Comparison of ENCODE assay signal across 1 mouse cellular context in genomic region chr1:172119100-172119499, GRCm38 (mm10).
TF ChIP-seq lines count a peak whose summit lies in the region.

No protein-coding gene starts in this region.

TF ChIP-seq in MEL, 35 proteins besides CTCF, POLR2A, EP300 and RAD21 (continued from another document):
- no peak for TF ChIP-seq NRF1 (IDR thresholded peaks at IDR 0.05; ENCODE audit: insufficient read depth, low read depth, low read length, poor library complexity, severe bottlenecking)
- TF ChIP-seq MYB (IDR thresholded peaks at IDR 0.05; ENCODE audit: low read depth, low read length) = no peak
- no peak for TF ChIP-seq ZMIZ1 (IDR thresholded peaks at IDR 0.05; ENCODE audit: low read depth, low read length)
- TF ChIP-seq MAFK (IDR thresholded peaks at IDR 0.05; ENCODE audit: borderline replicate concordance, low read depth, low read length) = no peak
- TF ChIP-seq MYC (IDR thresholded peaks at IDR 0.05; ENCODE audit: low read depth, low read length) = no peak
- TF ChIP-seq ZKSCAN1 (IDR thresholded peaks at IDR 0.05; ENCODE audit: low read depth, low read length) = no peak
- no peak for TF ChIP-seq HCFC1 (IDR thresholded peaks at IDR 0.05; ENCODE audit: low read depth, low read length)
- no peak for TF ChIP-seq SMC3 (IDR thresholded peaks at IDR 0.05; ENCODE audit: low read depth, low read length)
- no peak for TF ChIP-seq POLR2AphosphoS5 (IDR thresholded peaks at IDR 0.05; ENCODE audit: borderline replicate concordance, low read depth, low read length)
- no peak for TF ChIP-seq CHD1 (IDR thresholded peaks at IDR 0.05; ENCODE audit: low read depth, low read length)
- no peak for TF ChIP-seq MAZ (IDR thresholded peaks at IDR 0.05; ENCODE audit: low read depth, low read length)
- TF ChIP-seq JUND (IDR thresholded peaks at IDR 0.05; ENCODE audit: low read depth, low read length) = no peak
- TF ChIP-seq USF2 (IDR thresholded peaks at IDR 0.05; ENCODE audit: borderline replicate concordance in 1 of 2, insufficient read depth in 1 of 2, low read depth in 1 of 2, low read length in 2 of 2) = no peak
- TF ChIP-seq CHD2 (IDR thresholded peaks at IDR 0.05; ENCODE audit: low read length) = no peak
- 0 out of 2 replicates have a peak, but pooled peaks have one; percentile 20 for TF ChIP-seq RCOR1 (IDR thresholded peaks at IDR 0.05; ENCODE audit: low read depth, low read length)
- TF ChIP-seq POLR2AphosphoS2 (IDR thresholded peaks at IDR 0.05; ENCODE audit: low read length) = no peak
